Mouse (Mus musculus): ENCODE data around the gene 4930590J08Rik. TPM values are rescaled to one million over a fixed set of nuclear protein-coding genes. Genes with fewer than 3 reads are reported as not detected.
"Not testable (repeated sequence)": the region's sequence is repeated elsewhere in the genome, so short reads cannot be mapped to it uniquely, and the experiment has no call there.

4930590J08Rik gene
- total RNA-seq (2021): 1 to 10 TPM; 1.9 to 2.3 TPM

- DNase-seq (ENCODE audit: extremely low spot score in 1 of 2, low spot score in 1 of 2): not testable (repeated sequence)
Observed at GRCm38 (mm10) chr6:91902509-91902908, at the start of gene 4930590J08Rik. 4930590J08Rik (plus strand) TSS chr6:91902809.

- no peak for DNase-seq (ENCODE audit: extremely low spot score in 1 of 2, low spot score in 1 of 2)
Observed at GRCm38 (mm10) chr6:91858339-91858738, 44.3 kb upstream of the 4930590J08Rik start.

DNA sequence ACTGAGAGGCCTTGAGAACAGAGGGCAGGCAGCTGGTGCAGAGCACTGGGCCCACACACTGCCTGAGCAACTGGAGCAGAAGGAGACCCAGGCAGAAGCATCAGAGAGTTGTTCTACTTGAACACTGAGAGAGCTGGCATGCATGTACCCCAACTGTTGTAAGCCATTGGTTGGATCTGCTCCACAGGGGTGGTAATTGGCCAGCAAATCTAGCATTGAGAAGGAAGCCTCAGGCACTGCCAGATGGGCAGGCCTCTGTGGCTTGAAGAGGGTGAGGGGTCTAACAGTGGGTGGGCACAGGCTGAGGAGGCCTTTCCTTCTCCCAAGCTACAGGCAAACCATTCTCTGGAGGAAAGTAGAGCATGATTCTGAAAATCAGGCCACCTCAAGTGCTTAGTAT, 39.8 kb upstream of the 4930590J08Rik start:
- no peak for DNase-seq (ENCODE audit: extremely low spot score in 1 of 2, low spot score in 1 of 2)

- no peak for DNase-seq (ENCODE audit: extremely low spot score in 1 of 2, low spot score in 1 of 2)
Observed at GRCm38 (mm10) chr6:91864595-91864994, 38.0 kb upstream of the 4930590J08Rik start.

GRCm38 (mm10) chr6:91865601-91866000, 37.0 kb upstream of the 4930590J08Rik start:
- no peak for DNase-seq (ENCODE audit: extremely low spot score in 1 of 2, low spot score in 1 of 2)

DNA sequence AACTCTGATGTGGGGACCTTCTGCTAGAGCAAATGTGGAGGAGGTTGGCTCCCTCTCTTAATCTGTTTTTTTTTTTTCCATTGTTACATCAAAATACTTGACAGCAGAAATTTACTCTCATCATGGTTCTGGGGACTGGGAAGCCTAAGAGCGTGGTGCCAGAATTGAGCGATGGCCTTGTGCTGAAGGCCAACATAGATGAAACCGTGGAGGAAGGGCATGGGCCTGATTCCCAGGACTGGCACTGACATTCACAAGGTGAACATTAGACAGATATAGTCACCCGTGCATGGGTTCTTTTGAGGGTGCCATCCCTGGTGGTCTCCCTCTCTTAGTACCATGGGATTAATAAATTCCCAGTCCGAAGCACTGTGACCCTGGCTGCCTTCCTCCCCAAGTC, 34.5 kb upstream of the 4930590J08Rik start:
- DNase-seq (ENCODE audit: extremely low spot score in 1 of 2, low spot score in 1 of 2): no peak

- no peak for DNase-seq (ENCODE audit: extremely low spot score in 1 of 2, low spot score in 1 of 2)
Observed at GRCm38 (mm10) chr6:91872781-91873180, 29.8 kb upstream of the 4930590J08Rik start.

DNA sequence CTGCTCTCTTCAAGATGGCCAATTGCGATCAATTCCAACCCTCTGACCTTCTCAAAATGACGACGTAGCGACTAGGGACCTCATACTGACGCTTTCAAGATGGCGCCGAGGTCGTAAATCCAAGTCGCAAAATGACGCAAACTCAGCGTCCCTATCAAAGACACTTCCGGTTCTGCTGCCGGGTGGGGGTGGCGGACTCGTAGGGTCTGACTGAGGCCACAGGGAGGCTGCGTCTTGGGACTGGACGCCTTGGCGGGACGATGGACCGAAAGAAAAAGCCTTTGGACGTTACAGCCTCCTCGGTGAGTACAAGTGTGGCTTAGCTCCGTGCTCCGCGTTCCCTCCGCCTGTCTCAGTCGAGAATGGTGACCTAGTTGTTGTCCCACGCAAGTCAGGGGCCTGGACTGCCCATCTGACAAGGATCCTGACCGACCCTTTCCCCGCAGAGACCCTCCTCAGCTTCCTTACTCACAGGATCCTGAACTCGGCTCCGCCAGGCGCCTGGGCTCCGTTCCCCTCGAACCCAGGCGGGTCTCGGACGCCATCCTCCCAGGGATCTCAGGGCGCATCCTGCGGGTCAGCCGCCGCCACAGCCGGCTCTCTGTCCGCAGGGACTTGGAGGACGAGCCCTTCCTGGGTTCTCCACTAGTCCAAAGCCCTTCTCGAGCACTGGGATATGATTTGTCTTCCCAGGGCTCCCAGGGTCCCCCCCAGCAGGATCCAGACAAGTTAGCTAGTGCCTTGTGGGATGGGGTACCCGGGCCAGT, 24.5 kb upstream of the 4930590J08Rik start, which contains the start of gene Ccdc174:
Gene Ccdc174 (plus strand): TSS at position 169 of the 767 bp plus-strand sequence.
- DNase-seq (ENCODE audit: extremely low spot score in 1 of 2, low spot score in 1 of 2): peak; percentile 71 to 83

DNA sequence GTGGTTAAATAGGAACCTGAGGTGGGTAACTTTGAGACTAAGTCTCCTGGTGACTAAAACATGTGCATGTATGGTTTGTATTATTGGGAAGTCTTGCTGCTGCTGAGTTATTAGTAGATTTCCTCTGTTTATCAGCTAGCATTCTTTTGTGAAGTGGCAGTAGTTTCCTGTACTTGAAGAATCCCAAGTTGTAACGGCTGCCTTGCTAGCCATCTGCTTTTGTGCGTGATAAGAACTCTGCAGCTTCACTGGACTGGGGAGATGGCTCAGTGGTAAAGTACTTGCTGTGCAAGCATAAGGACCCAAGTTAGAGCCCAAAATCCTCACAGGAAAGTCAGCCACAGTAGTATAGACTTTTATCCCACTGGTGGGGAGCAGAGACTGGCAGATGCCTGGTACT, 18.8 kb upstream of the 4930590J08Rik start:
- DNase-seq (ENCODE audit: extremely low spot score in 1 of 2, low spot score in 1 of 2): no peak

- no peak for DNase-seq (ENCODE audit: extremely low spot score in 1 of 2, low spot score in 1 of 2)
Observed at GRCm38 (mm10) chr6:91889255-91889906, 13.2 kb upstream of the 4930590J08Rik start.

DNA sequence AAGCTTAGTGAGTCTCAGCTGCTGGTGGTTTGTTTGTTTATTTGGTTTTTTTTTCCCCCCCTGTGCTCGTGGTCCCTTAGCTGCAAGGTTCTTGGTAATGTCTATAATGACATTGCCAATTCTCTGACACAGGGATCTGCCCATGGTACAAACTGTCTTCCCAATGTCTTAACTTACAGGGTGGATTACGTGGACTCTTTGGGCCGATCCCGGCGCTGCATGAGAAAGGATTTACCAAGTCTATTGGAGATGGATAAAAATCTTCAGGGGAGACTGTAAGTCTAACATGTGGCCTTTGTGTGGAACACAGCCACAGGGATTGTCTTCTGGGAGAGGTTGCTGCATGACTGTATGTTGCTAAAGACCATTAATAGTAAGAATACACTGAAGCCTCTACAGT, 12.0 kb upstream of the 4930590J08Rik start:
- DNase-seq (ENCODE audit: extremely low spot score in 1 of 2, low spot score in 1 of 2): no peak

GRCm38 (mm10) chr6:91891776-91892175, 10.8 kb upstream of the 4930590J08Rik start:
- no peak for DNase-seq (ENCODE audit: extremely low spot score in 1 of 2, low spot score in 1 of 2)

- no peak for DNase-seq (ENCODE audit: extremely low spot score in 1 of 2, low spot score in 1 of 2)
Observed at GRCm38 (mm10) chr6:91896783-91897182, 5.8 kb upstream of the 4930590J08Rik start.

DNA sequence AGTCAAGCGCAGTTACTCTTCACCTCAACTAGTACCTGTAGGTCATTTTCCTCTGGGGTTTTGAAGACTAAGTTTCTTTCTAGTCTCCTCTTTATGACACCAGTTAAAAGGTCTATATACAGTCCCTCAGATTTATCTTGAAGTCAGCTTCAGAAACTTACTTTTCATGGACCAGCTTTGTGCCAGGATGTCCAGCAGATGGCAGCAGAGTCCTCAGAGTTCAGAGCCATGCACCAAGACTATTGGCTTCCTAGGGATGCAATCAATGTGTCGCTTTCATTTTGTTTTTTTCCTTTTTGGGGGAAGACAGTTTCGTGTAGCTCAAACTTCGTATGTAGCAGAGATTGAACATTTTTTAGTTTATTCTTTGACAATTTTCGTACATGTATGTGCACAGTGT, 1.1 kb upstream of the 4930590J08Rik start:
- peak; percentile 61 to 87 for DNase-seq (ENCODE audit: extremely low spot score in 1 of 2, low spot score in 1 of 2)

GRCm38 (mm10) chr6:91914011-91914410, 11.4 kb downstream of the 4930590J08Rik start:
- DNase-seq (ENCODE audit: extremely low spot score in 1 of 2, low spot score in 1 of 2): no peak

GRCm38 (mm10) chr6:91917286-91917685, 14.7 kb downstream of the 4930590J08Rik start:
- DNase-seq (ENCODE audit: extremely low spot score in 1 of 2, low spot score in 1 of 2): no peak

- DNase-seq (ENCODE audit: extremely low spot score in 1 of 2, low spot score in 1 of 2): no peak
Observed at GRCm38 (mm10) chr6:91917716-91918115, 15.1 kb downstream of the 4930590J08Rik start.

GRCm38 (mm10) chr6:91931231-91931630, 28.6 kb downstream of the 4930590J08Rik start:
- DNase-seq (ENCODE audit: extremely low spot score in 1 of 2, low spot score in 1 of 2): no peak

DNA sequence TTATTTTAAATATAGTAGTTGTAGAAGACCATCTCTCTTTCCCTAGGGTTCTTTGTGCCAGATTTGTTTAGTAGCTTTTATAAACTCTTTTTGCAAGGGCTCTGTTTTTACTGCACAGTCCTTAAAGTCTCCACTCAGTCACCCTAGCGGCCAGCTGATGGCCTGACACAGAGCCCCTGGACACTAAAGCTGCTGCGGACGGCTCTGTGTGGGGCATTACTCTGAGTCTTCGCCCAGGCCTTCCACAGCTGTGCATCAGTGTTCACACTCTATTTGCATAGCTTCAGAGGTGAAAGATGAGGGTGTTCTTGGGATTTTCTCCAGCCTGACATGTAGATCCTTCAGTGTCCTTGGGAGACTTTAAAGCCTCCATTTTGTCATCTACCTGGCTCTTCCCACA, 35.9 kb downstream of the 4930590J08Rik start:
- DNase-seq (ENCODE audit: extremely low spot score in 1 of 2, low spot score in 1 of 2): no peak

GRCm38 (mm10) chr6:91948426-91948825, 45.8 kb downstream of the 4930590J08Rik start:
- no peak for DNase-seq (ENCODE audit: extremely low spot score in 1 of 2, low spot score in 1 of 2)

DNA sequence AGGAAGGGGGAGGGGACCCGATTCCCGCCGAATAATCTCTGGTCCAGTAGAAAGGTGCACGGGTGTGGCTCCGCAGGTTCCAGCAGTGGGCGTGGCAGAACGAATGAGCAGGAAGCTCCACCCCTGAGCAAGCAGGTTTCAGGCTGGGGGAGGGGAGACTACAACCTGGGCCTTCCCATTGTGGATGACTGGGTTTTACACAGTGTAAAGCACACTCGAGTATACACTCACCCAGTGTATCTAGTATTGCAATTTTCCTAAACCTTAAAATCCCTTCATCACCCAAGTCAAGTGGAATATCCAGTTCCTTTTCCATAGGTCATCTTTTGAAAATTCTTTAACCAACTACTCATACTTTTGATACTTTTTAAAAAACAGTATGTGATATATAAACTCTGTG, 55.4 kb downstream of the 4930590J08Rik start:
- DNase-seq (ENCODE audit: extremely low spot score in 1 of 2, low spot score in 1 of 2): not testable (repeated sequence)

Data from layer of hippocampus, postnatal 25 days (tissue).